Mouse (Mus musculus) heart, embryonic 11.5 days (tissue): ENCODE results near the gene Hoxa2. TPM values are rescaled to one million over a fixed set of nuclear protein-coding genes. Genes with fewer than 3 reads are reported as not detected.

ENCODE experiments used
- ATAC-seq: fragments of 200-750 bp; cut with Nextera tagmentation; replicated peaks from 2 replicates; pipeline ENCODE4 v1.8.0; 2017; ENCODE audit warnings: moderate library complexity; ENCODE audit not compliant: insufficient number of reproducible peaks, low FRiP score, low TSS enrichment
- H3K27ac ChIP-seq: fragments of 300-500 bp; sonication (generic); 2 replicates; pipeline ENCODE4 v1.5.1; 2014; ENCODE audit warnings: mild to moderate bottlenecking, low read depth, low read length
- H3K27me3 ChIP-seq: fragments of 300-500 bp; sonication (generic); 2 replicates; pipeline ENCODE4 v1.6.1; 2014; ENCODE audit warnings: mild to moderate bottlenecking, low read length, mixed read lengths; ENCODE audit not compliant: control insufficient read depth, insufficient read depth
- H3K36me3 ChIP-seq: fragments of 300-500 bp; sonication (generic); 2 replicates; pipeline ENCODE4 v1.6.1; 2014; ENCODE audit warnings: mild to moderate bottlenecking, low read length, moderate library complexity, mixed read lengths; ENCODE audit not compliant: control insufficient read depth, insufficient read depth
- H3K4me1 ChIP-seq: fragments of 300-500 bp; sonication (generic); 2 replicates; pipeline ENCODE4 v1.6.1; 2014; ENCODE audit warnings: low read length; ENCODE audit not compliant: control insufficient read depth, insufficient read depth
- H3K4me2 ChIP-seq: fragments of 300-500 bp; sonication (generic); 2 replicates; pipeline ENCODE4 v1.6.1; 2014; ENCODE audit warnings: mild to moderate bottlenecking, moderate library complexity
- H3K4me3 ChIP-seq: fragments of 300-500 bp; sonication (generic); 2 replicates; pipeline ENCODE4 v1.5.1; 2014; ENCODE audit warnings: low read depth, low read length
- H3K9ac ChIP-seq: fragments of 300-500 bp; sonication (generic); 2 replicates; pipeline ENCODE4 v1.6.1; 2014; ENCODE audit warnings: mild to moderate bottlenecking, low read depth, low read length, moderate library complexity
- H3K9me3 ChIP-seq: fragments of 300-500 bp; sonication (generic); replicated peaks from 2 replicates; pipeline ENCODE4 v1.6.1; 2016; ENCODE audit warnings: low read length; ENCODE audit not compliant: control insufficient read depth
- WGBS: fragments of 180-500 bp; shearing (Covaris S2); extraction: QIAGEN DNeasy Blood & Tissue Kit; methylation state at CpG from one replicate; pipeline ENCODE4 v1.1.7; 2014; ENCODE audit not compliant: insufficient replicate concordance; 5-methylcytosine and 5-hydroxymethylcytosine counted together
- polyA plus RNA-seq: library from polyadenylated mRNA; unstranded; fragments of >200 nt; fragmentation: Nextera tagmentation; extraction: Ambion mirVana; gene quantifications from 2 replicates; pipeline ENCODE4 v1.2.1, GENCODE M21; 2014

Hoxa2 gene
- polyA plus RNA-seq, 1 experiment from 2014 or later = 3.6 TPM

DNA sequence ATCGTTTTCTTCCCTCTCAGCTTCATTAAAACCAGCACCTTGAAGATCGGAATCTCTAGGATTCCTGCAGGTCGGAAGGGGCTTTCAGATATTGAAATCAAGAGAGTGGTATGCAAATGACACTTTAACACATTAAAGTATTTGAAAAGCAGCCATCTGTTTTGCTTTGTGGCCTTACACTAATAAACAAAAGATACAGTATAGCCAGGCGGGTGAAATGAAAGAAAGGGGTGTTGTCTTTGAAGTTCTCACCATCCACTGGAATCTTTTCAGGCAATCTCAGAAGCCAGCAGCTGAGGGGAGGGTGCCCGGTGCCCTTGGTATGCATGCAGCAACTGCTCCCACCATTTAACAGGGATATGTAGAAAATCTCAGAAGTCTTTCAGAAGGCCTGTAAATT, 10.6 kb downstream of the Hoxa2 start:
- H3K4me3 ChIP-seq = no peak overlapping the region
- no peaks in the 10 kb centered on the region for H3K36me3 ChIP-seq
- no peaks in the 10 kb centered on the region for H3K9me3 ChIP-seq
- H3K27ac ChIP-seq = no peak overlapping the region
- peaks cover 1% of the 10 kb centered on the region; the same call in 1 of the 2 replicates for H3K4me1 ChIP-seq
- peaks cover 92% of the 10 kb centered on the region for H3K27me3 ChIP-seq
- ATAC-seq = no peak
- no peak overlapping the region for H3K4me2 ChIP-seq
- H3K9ac ChIP-seq = no peak overlapping the region
- whole genome bisulfite sequencing = 22% methylated on average over 5 of the region's 5 CpGs

DNA sequence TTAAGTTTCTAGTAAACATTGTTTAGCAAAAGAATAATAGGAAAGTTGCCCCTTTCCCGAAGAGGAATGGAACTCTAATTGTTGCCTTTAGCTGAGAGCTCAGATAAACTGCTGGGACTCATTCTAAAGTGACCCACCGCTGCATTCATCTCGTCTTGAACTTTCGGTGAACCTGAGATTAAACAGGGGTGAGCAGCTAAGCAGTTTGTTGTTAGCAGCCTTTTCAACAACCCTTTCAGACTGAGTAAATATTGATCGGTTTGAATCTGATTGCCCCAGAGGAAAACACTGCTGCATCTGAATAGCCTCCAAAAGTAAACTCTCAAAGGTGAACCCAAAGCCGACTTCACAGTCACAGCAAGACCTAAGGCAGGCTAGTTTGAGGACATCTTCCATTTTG, 11.4 kb downstream of the Hoxa2 start:
- 3% methylated on average over 6 of the region's 6 CpGs for WGBS
- no peaks in the 10 kb centered on the region for H3K9me3 ChIP-seq
- H3K4me2 ChIP-seq = no peak overlapping the region
- no peak overlapping the region for H3K4me3 ChIP-seq
- H3K27ac ChIP-seq = no peak overlapping the region
- H3K27me3 ChIP-seq = peaks cover 84% of the 10 kb centered on the region
- H3K36me3 ChIP-seq = no peaks in the 10 kb centered on the region
- no peak for ATAC-seq
- H3K9ac ChIP-seq = no peak overlapping the region
- no peaks in the 10 kb centered on the region for H3K4me1 ChIP-seq

GRCm38 (mm10) chr6:52152226-52153193, 12.1 kb downstream of the Hoxa2 start:
- Histone ChIP-seq H3K9me3 (no peaks in the 10 kb centered on the region), H3K27ac (no peak overlapping the region), H3K4me2 (no peak overlapping the region), H3K9ac (no peak overlapping the region), H3K27me3 (peaks cover 83% of the 10 kb centered on the region), H3K4me3 (no peak overlapping the region), H3K36me3 (no peaks in the 10 kb centered on the region), H3K4me1 (no peaks in the 10 kb centered on the region)
- 14% methylated on average over 16 of the region's 16 CpGs for WGBS
- ATAC-seq = no peak

DNA sequence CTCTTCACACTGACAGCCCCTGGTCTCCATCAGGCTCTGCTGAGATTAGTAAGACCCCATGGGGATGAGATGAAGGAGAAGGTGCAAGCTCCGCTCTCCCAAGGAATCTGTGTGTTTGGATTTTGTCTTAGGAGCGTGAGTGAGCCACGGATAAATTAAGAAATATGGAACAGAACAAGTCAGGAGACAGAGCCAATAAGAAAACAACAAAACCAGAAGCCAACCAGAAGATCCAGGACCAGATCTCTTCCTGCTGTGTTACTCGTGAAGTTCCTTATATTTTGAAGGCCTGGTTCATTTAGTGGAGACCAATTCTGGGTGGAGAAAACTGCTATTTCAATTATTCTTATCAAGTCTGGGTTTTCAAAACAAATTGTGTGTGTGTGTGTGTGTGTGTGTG, 13.1 kb downstream of the Hoxa2 start:
- no peaks in the 10 kb centered on the region for H3K4me1 ChIP-seq
- no peaks in the 10 kb centered on the region for H3K36me3 ChIP-seq
- no peak overlapping the region for H3K27ac ChIP-seq
- no peak overlapping the region for H3K4me3 ChIP-seq
- H3K9me3 ChIP-seq = no peaks in the 10 kb centered on the region
- WGBS = 16% methylated on average over 4 of the region's 4 CpGs
- peaks cover 83% of the 10 kb centered on the region for H3K27me3 ChIP-seq
- no peak overlapping the region for H3K4me2 ChIP-seq
- ATAC-seq = no peak
- no peak overlapping the region for H3K9ac ChIP-seq

- no peak overlapping the region for H3K4me2 ChIP-seq
- H3K4me3 ChIP-seq = no peak overlapping the region
- no peaks in the 10 kb centered on the region for H3K9me3 ChIP-seq
- no peak overlapping the region for H3K9ac ChIP-seq
- no peaks in the 10 kb centered on the region for H3K4me1 ChIP-seq
- no peaks in the 10 kb centered on the region for H3K36me3 ChIP-seq
- H3K27ac ChIP-seq = no peak overlapping the region
- 5% methylated on average over 16 of the region's 16 CpGs for WGBS
- H3K27me3 ChIP-seq = peaks cover 77% of the 10 kb centered on the region
- ATAC-seq = no peak
Observed at GRCm38 (mm10) chr6:52150401-52150966, 14.1 kb downstream of the Hoxa2 start.

GRCm38 (mm10) chr6:52139115-52139514, 25.5 kb downstream of the Hoxa2 start:
- Histone ChIP-seq H3K36me3 (no peaks in the 10 kb centered on the region), H3K4me1 (no peaks in the 10 kb centered on the region), H3K27ac (no peak overlapping the region), H3K4me3 (no peak overlapping the region), H3K9ac (no peak overlapping the region), H3K4me2 (no peak overlapping the region), H3K9me3 (no peaks in the 10 kb centered on the region), H3K27me3 (no peaks in the 10 kb centered on the region)
- no peak for ATAC-seq
- WGBS = 84% methylated on average over 5 of the region's 5 CpGs

DNA sequence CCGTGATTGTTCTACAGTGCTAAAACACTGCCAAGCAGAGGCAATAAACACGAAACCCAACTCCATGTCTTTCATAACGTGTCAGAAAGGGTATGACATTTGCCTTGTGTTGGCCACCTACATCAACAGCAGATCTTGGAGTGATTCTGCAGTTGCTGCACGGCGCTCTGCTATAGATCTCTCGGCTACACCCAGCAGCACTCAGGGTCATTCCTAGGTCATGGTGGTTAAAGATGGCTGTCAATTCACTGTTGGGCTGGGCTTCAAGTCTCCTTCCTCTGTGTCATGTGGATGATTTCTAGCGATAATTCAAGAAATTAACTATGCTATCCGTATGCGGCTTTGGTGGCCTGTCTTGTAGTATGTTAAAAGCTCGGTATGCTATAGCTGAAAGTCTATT, 26.1 kb downstream of the Hoxa2 start:
- Histone ChIP-seq H3K9me3 (no peaks in the 10 kb centered on the region), H3K4me2 (no peak overlapping the region), H3K27ac (no peak overlapping the region), H3K4me1 (no peaks in the 10 kb centered on the region), H3K36me3 (no peaks in the 10 kb centered on the region), H3K4me3 (no peak overlapping the region), H3K27me3 (peaks cover 4% of the 10 kb centered on the region; the same call in 1 of the 2 replicates), H3K9ac (no peak overlapping the region)
- 65% methylated on average over 10 of the region's 10 CpGs for WGBS
- no peak for ATAC-seq

- 70% methylated on average over 9 of the region's 9 CpGs for WGBS
- no peak overlapping the region for H3K9ac ChIP-seq
- no peak for ATAC-seq
Observed at GRCm38 (mm10) chr6:52137841-52138535, 26.6 kb downstream of the Hoxa2 start.

More at GRCm38 (mm10) chr6:52137841-52138535, 26.6 kb downstream of the Hoxa2 start:
- no peaks in the 10 kb centered on the region for H3K9me3 ChIP-seq
- no peak overlapping the region for H3K4me2 ChIP-seq
- no peaks in the 10 kb centered on the region for H3K36me3 ChIP-seq
- no peaks in the 10 kb centered on the region for H3K4me1 ChIP-seq
- peaks cover 8% of the 10 kb centered on the region for H3K27me3 ChIP-seq
- no peak overlapping the region for H3K4me3 ChIP-seq
- H3K27ac ChIP-seq = no peak overlapping the region
